Mouse (Mus musculus): ENCODE measurements around the gene Fbln2. TPM values are rescaled to one million over a fixed set of nuclear protein-coding genes. Genes with fewer than 3 reads are reported as not detected.

Gene Fbln2
- polyA plus RNA-seq, 1 experiment = 2.4 TPM

- Histone ChIP-seq H3K27ac (ENCODE audit: control insufficient read depth, insufficient read depth, low read depth, low read length) (no peak overlapping the region), H3K4me1 (ENCODE audit: control insufficient read depth, insufficient read depth, low read length) (no peaks in the 10 kb centered on the region), H3K27me3 (ENCODE audit: control insufficient read depth, insufficient read depth, low read length) (no peaks in the 10 kb centered on the region), H3K36me3 (ENCODE audit: control insufficient read depth, insufficient read depth, low read length) (no peaks in the 10 kb centered on the region), H3K4me3 (ENCODE audit: control insufficient read depth, low read depth, low read length) (no peak overlapping the region)
- no peak for TF ChIP-seq CTCF (IDR thresholded peaks at IDR 0.05; ENCODE audit: control insufficient read depth, insufficient read depth, insufficient replicate concordance, low read depth, low read length)
- no peak for TF ChIP-seq POLR2A (IDR thresholded peaks at IDR 0.05; ENCODE audit: control insufficient read depth, low read depth, low read length)
Observed at GRCm38 (mm10) chr6:91249797-91250196, 37.5 kb downstream of the Fbln2 start.

GRCm38 (mm10) chr6:91259440-91260120, 47.3 kb downstream of the Fbln2 start:
- no peaks in the 10 kb centered on the region for H3K4me1 ChIP-seq (ENCODE audit: control insufficient read depth, insufficient read depth, low read length)
- no peaks in the 10 kb centered on the region for H3K27me3 ChIP-seq (ENCODE audit: control insufficient read depth, insufficient read depth, low read length)
- no peaks in the 10 kb centered on the region for H3K36me3 ChIP-seq (ENCODE audit: control insufficient read depth, insufficient read depth, low read length)
- no peak overlapping the region for H3K27ac ChIP-seq (ENCODE audit: control insufficient read depth, insufficient read depth, low read depth, low read length)
- H3K4me3 ChIP-seq (ENCODE audit: control insufficient read depth, low read depth, low read length) = no peak overlapping the region
- TF ChIP-seq CTCF (IDR thresholded peaks at IDR 0.05; ENCODE audit: control insufficient read depth, insufficient read depth, insufficient replicate concordance, low read depth, low read length) (no peak), POLR2A (IDR thresholded peaks at IDR 0.05; ENCODE audit: control insufficient read depth, low read depth, low read length) (no peak)

GRCm38 (mm10) chr6:91260347-91260986, 48.2 kb downstream of the Fbln2 start:
- H3K36me3 ChIP-seq (ENCODE audit: control insufficient read depth, insufficient read depth, low read length) = no peaks in the 10 kb centered on the region
- no peak overlapping the region for H3K4me3 ChIP-seq (ENCODE audit: control insufficient read depth, low read depth, low read length)
- TF ChIP-seq POLR2A (IDR thresholded peaks at IDR 0.05; ENCODE audit: control insufficient read depth, low read depth, low read length) (no peak), CTCF (IDR thresholded peaks at IDR 0.05; ENCODE audit: control insufficient read depth, insufficient read depth, insufficient replicate concordance, low read depth, low read length) (no peak)
- H3K4me1 ChIP-seq (ENCODE audit: control insufficient read depth, insufficient read depth, low read length) = no peaks in the 10 kb centered on the region
- H3K27ac ChIP-seq (ENCODE audit: control insufficient read depth, insufficient read depth, low read depth, low read length) = no peak overlapping the region
- no peaks in the 10 kb centered on the region for H3K27me3 ChIP-seq (ENCODE audit: control insufficient read depth, insufficient read depth, low read length)

- Histone ChIP-seq H3K36me3 (ENCODE audit: control insufficient read depth, insufficient read depth, low read length) (no peaks in the 10 kb centered on the region), H3K27ac (ENCODE audit: control insufficient read depth, insufficient read depth, low read depth, low read length) (no peak overlapping the region), H3K4me1 (ENCODE audit: control insufficient read depth, insufficient read depth, low read length) (no peaks in the 10 kb centered on the region), H3K4me3 (ENCODE audit: control insufficient read depth, low read depth, low read length) (no peak overlapping the region), H3K27me3 (ENCODE audit: control insufficient read depth, insufficient read depth, low read length) (no peaks in the 10 kb centered on the region)
- TF ChIP-seq POLR2A (IDR thresholded peaks at IDR 0.05; ENCODE audit: control insufficient read depth, low read depth, low read length) (no peak), CTCF (IDR thresholded peaks at IDR 0.05; ENCODE audit: control insufficient read depth, insufficient read depth, insufficient replicate concordance, low read depth, low read length) (no peak)
Observed at GRCm38 (mm10) chr6:91260987-91261367, 48.7 kb downstream of the Fbln2 start.

- Histone ChIP-seq H3K27me3 (ENCODE audit: control insufficient read depth, insufficient read depth, low read length) (no peaks in the 10 kb centered on the region), H3K4me1 (ENCODE audit: control insufficient read depth, insufficient read depth, low read length) (no peaks in the 10 kb centered on the region), H3K4me3 (ENCODE audit: control insufficient read depth, low read depth, low read length) (no peak overlapping the region), H3K27ac (ENCODE audit: control insufficient read depth, insufficient read depth, low read depth, low read length) (no peak overlapping the region), H3K36me3 (ENCODE audit: control insufficient read depth, insufficient read depth, low read length) (no peaks in the 10 kb centered on the region)
- TF ChIP-seq CTCF (IDR thresholded peaks at IDR 0.05; ENCODE audit: control insufficient read depth, insufficient read depth, insufficient replicate concordance, low read depth, low read length) = no peak
- TF ChIP-seq POLR2A (IDR thresholded peaks at IDR 0.05; ENCODE audit: control insufficient read depth, low read depth, low read length) = no peak
Observed at GRCm38 (mm10) chr6:91265616-91266015, 53.4 kb downstream of the Fbln2 start.

- no peak overlapping the region for H3K4me3 ChIP-seq (ENCODE audit: control insufficient read depth, low read depth, low read length)
- H3K27ac ChIP-seq (ENCODE audit: control insufficient read depth, insufficient read depth, low read depth, low read length) = no peak overlapping the region
- TF ChIP-seq CTCF (IDR thresholded peaks at IDR 0.05; ENCODE audit: control insufficient read depth, insufficient read depth, insufficient replicate concordance, low read depth, low read length) (no peak), POLR2A (IDR thresholded peaks at IDR 0.05; ENCODE audit: control insufficient read depth, low read depth, low read length) (no peak)
- H3K27me3 ChIP-seq (ENCODE audit: control insufficient read depth, insufficient read depth, low read length) = no peaks in the 10 kb centered on the region
- no peaks in the 10 kb centered on the region for H3K4me1 ChIP-seq (ENCODE audit: control insufficient read depth, insufficient read depth, low read length)
- H3K36me3 ChIP-seq (ENCODE audit: control insufficient read depth, insufficient read depth, low read length) = no peaks in the 10 kb centered on the region
Observed at GRCm38 (mm10) chr6:91266647-91267046, 54.4 kb downstream of the Fbln2 start.

- H3K4me3 ChIP-seq (ENCODE audit: control insufficient read depth, low read depth, low read length) = no peak overlapping the region
- H3K27me3 ChIP-seq (ENCODE audit: control insufficient read depth, insufficient read depth, low read length) = no peaks in the 10 kb centered on the region
- no peaks in the 10 kb centered on the region for H3K36me3 ChIP-seq (ENCODE audit: control insufficient read depth, insufficient read depth, low read length)
- TF ChIP-seq CTCF (IDR thresholded peaks at IDR 0.05; ENCODE audit: control insufficient read depth, insufficient read depth, insufficient replicate concordance, low read depth, low read length) = no peak
- TF ChIP-seq POLR2A (IDR thresholded peaks at IDR 0.05; ENCODE audit: control insufficient read depth, low read depth, low read length) = no peak
- no peaks in the 10 kb centered on the region for H3K4me1 ChIP-seq (ENCODE audit: control insufficient read depth, insufficient read depth, low read length)
- no peak overlapping the region for H3K27ac ChIP-seq (ENCODE audit: control insufficient read depth, insufficient read depth, low read depth, low read length)
Observed at GRCm38 (mm10) chr6:91268318-91268717, 56.1 kb downstream of the Fbln2 start.
